Comparison of ENCODE assay signal across 8 mouse cellular contexts in the genomic region with DNA sequence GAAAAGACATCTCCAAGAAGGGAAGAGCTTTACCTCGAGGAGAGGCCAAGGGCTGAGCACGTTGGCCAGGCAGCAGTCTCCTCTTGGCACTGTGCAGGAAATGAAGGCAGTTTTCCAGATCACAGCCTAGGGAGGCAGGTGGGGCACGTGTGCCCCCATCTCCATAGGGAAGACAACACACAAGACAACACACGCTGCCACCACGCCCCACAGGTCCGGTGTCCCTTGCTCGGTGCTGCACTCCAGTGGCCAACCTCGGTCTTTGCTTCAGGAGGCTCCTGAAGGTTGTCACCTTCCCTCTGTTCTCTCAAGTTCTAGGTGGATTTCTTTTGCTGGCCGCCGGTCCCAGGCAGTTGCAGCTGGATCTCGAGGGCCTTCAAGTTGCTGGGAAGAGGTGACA. TPM values are rescaled to one million over a fixed set of nuclear protein-coding genes. Genes with fewer than 3 reads are reported as not detected.
DNase-seq lines count a peak whose midpoint lies in the region; ATAC-seq and TF ChIP-seq lines count a peak whose summit lies in the region.

A gene (minus strand): TSS at position 165 of the 400 bp plus-strand sequence.

- intact Hi-C loops in heart, postnatal 10 days (cut with DNase I) = loop anchor here (5.0 kb wide), 1 partner anchor 478 kb away; no protein-coding TSS in a partner anchor

- H3K27me3 ChIP-seq in CH12.LX (replicated peaks) = no peaks in the 10 kb centered on the region
- H3K27me3 ChIP-seq in midbrain, embryonic 13.5 days = no peaks in the 10 kb centered on the region

- H3K4me1 ChIP-seq in CH12.LX (ENCODE audit: control insufficient read depth in 1 of 2, insufficient read depth in 2 of 2) = peaks cover 2 to 9% of the 10 kb centered on the region in 2 experiments; a peak in 3 of 4 replicates
- H3K4me1 ChIP-seq in midbrain, embryonic 13.5 days (replicated peaks) = no peaks in the 10 kb centered on the region

- H3K9me3 ChIP-seq in CH12.LX (replicated peaks; ENCODE audit: low read length) = no peaks in the 10 kb centered on the region
- no peaks in the 10 kb centered on the region for H3K9me3 ChIP-seq in midbrain, embryonic 13.5 days

- peak within 1 kb of the TSS; percentile 9; the same call in 1 of the 2 replicates for H3K9ac ChIP-seq in CH12.LX (ENCODE audit: insufficient read depth, low read depth)
- H3K9ac ChIP-seq in midbrain, embryonic 13.5 days (replicated peaks) = no peak within 1 kb of the TSS

- peaks cover 4 to 6% of the 10 kb centered on the region in 2 experiments for H3K36me3 ChIP-seq in CH12.LX (replicated peaks in 1 of 2; ENCODE audit: control insufficient read depth in 1 of 2, insufficient read depth in 1 of 2, low read length in 1 of 2)
- 0 out of 2 replicates have a peak, but pooled peaks cover 3% of the 10 kb centered on the region for H3K36me3 ChIP-seq in midbrain, embryonic 13.5 days

- ATAC-seq in cerebellum, adult (ENCODE audit: insufficient number of reproducible peaks, low FRiP score, low TSS enrichment) = peak; percentile 82
- peak; percentile 77 for ATAC-seq in midbrain, embryonic 13.5 days

- H3K27ac ChIP-seq in CH12.LX (ENCODE audit: insufficient read depth, low read depth) = no peak within 1 kb of the TSS
- H3K27ac ChIP-seq in midbrain, embryonic 13.5 days = no peak within 1 kb of the TSS

- no peak for DNase-seq in cerebellum, adult 11 months
- DNase-seq in CH12.LX (ENCODE audit: extremely low read depth) = peak; percentile 69
- peak; percentile 70 for DNase-seq in embryo, embryonic 11 days
- DNase-seq in heart, postnatal 10 days = peak; percentile 45 to 70
- peak; percentile 56 to 65 for DNase-seq in kidney, postnatal 4 days
- peak; percentile 72 for DNase-seq in thymus, postnatal 4 days

- TF ChIP-seq EP300 in CH12.LX (IDR thresholded peaks at IDR 0.05; ENCODE audit: low read length) = no peak

- TF ChIP-seq CTCF in CH12.LX (conservative IDR thresholded peaks at IDR 0.05 in 1 of 2, IDR thresholded peaks at IDR 0.05 in 1 of 2; ENCODE audit: low read depth in 2 of 2, low read length in 2 of 2) = peak; percentile 56 to 76

- in situ Hi-C loops in CH12.LX (cut with MboI; ENCODE audit: low pct_ligation_motif_present, low pct_unique_long_range_greater_than_20kb, low sequenced_read_pairs) = no loop called here

- dilution Hi-C loops in CH12.LX (cut with MboI; ENCODE audit: extremely low pct_ligation_motif_present, extremely low pct_unique_long_range_greater_than_20kb, low sequenced_read_pairs) = no loop called here

- H3K4me2 ChIP-seq in CH12.LX (ENCODE audit: insufficient read depth, low read depth, poor library complexity, severe bottlenecking) = peak within 1 kb of the TSS; percentile 79
- 0 out of 2 replicates have a peak within 1 kb of the TSS, but pooled peaks have one; percentile 15 for H3K4me2 ChIP-seq in midbrain, embryonic 13.5 days (replicated peaks)

- no peak for TF ChIP-seq POLR2A in CH12.LX (IDR thresholded peaks at IDR 0.05; ENCODE audit: low read depth, low read length)

- H3K4me3 ChIP-seq in CH12.LX (replicated peaks in 1 of 3; ENCODE audit: low read depth in 2 of 3, low read length in 2 of 3, poor library complexity in 1 of 3) = peak within 1 kb of the TSS in 2 of 3 experiments; percentile 1 to 30
- H3K4me3 ChIP-seq in midbrain, embryonic 13.5 days (replicated peaks) = no peak within 1 kb of the TSS

- no peaks in the 10 kb centered on the region for H3K79me2 ChIP-seq in CH12.LX (replicated peaks; ENCODE audit: control insufficient read depth, extremely low read depth, insufficient read depth, poor library complexity, severe bottlenecking)

- TF ChIP-seq RAD21 in CH12.LX (IDR thresholded peaks at IDR 0.05; ENCODE audit: low read depth, low read length) = peak; percentile 65

- WGBS in midbrain, embryonic 13.5 days = 12% methylated on average over 11 of the region's 11 CpGs

TF ChIP-seq in CH12.LX, 34 proteins besides CTCF, POLR2A, EP300 and RAD21:
- TF ChIP-seq SIN3A (IDR thresholded peaks at IDR 0.05; ENCODE audit: low read length) (peak; percentile 18; the same call in 1 of the 2 replicates), ZC3H11A (IDR thresholded peaks at IDR 0.05; ENCODE audit: low read depth, low read length) (no peak), HCFC1 (IDR thresholded peaks at IDR 0.05; ENCODE audit: low read depth, low read length) (no peak), BHLHE40 (IDR thresholded peaks at IDR 0.05; ENCODE audit: low read depth, low read length) (peak; percentile 82), SMC3 (IDR thresholded peaks at IDR 0.05; ENCODE audit: low read depth, low read length) (peak; percentile 76), MAX (IDR thresholded peaks at IDR 0.05; ENCODE audit: low read length) (peak; percentile 70; the same call in 1 of the 2 replicates), MXI1 (IDR thresholded peaks at IDR 0.05; ENCODE audit: low read depth, low read length) (peak; percentile 87)

RNA-seq across cellular contexts. Expression of the gene that starts here (rescaled TPM):
- not detected in 2 replicates for total RNA-seq in CH12.LX (2012; rRNA removed)
- not detected in 2 replicates for total RNA-seq in CH12.LX (2014; rRNA removed)
- not detected in 2 replicates for polyA plus RNA-seq in CH12.LX (2012; ENCODE audit: insufficient read length, low read depth)
- not detected for total RNA-seq in heart, postnatal 10 days (2021)
- polyA plus RNA-seq in midbrain, embryonic 13.5 days (2015; fragmentation: Nextera tagmentation; extraction: Ambion mirVana) = 0.35 and 0.73 TPM in 2 replicates

Comparison
In these comparisons a context has a peak if more than half of its experiments do, and no peak if none do; other contexts are left out.
1. Peak in DNase-seq, H3K4me3 ChIP-seq, H3K9ac ChIP-seq and H3K4me2 ChIP-seq in CH12.LX; RNA of the gene not detected or under 1 TPM.
2. Peak in DNase-seq in heart, postnatal 10 days; RNA of the gene not detected or under 1 TPM.
3. Peak in ATAC-seq and H3K4me2 ChIP-seq in midbrain, embryonic 13.5 days; RNA of the gene not detected or under 1 TPM.